Mouse (Mus musculus): ENCODE measurements around the gene Fhad1. TPM values are rescaled to one million over a fixed set of nuclear protein-coding genes. Genes with fewer than 3 reads are reported as not detected.
A peak's percentile ranks its signal among the peaks of the same experiment; 100 is the strongest.

The Fhad1 gene
- polyA plus RNA-seq, 1 experiment from 2014 or later, result 0.64 TPM

- no peak overlapping the region for H3K4me2 ChIP-seq (ENCODE audit: low read depth, severe bottlenecking)
- no peak overlapping the region for H3K4me3 ChIP-seq (ENCODE audit: low read depth, low read length)
- ATAC-seq (ENCODE audit: insufficient number of reproducible peaks, low FRiP score, low TSS enrichment, low read depth) (no peak), DNase-seq (ENCODE audit: low spot score) (no peak)
- 80% methylated on average over 5 of the region's 5 CpGs for WGBS
- no peak overlapping the region for H3K27ac ChIP-seq (replicated peaks; ENCODE audit: low read depth, low read length)
- no peaks in the 10 kb centered on the region for H3K27me3 ChIP-seq (ENCODE audit: control insufficient read depth, insufficient read depth, low read length)
- no peaks in the 10 kb centered on the region for H3K4me1 ChIP-seq (ENCODE audit: control insufficient read depth, insufficient read depth, low read length)
- no peaks in the 10 kb centered on the region for H3K9me3 ChIP-seq (ENCODE audit: control insufficient read depth, low read length)
- H3K9ac ChIP-seq (ENCODE audit: low read length), result no peak overlapping the region
- peaks cover 2% of the 10 kb centered on the region; the same call in 1 of the 2 replicates for H3K36me3 ChIP-seq (ENCODE audit: control insufficient read depth, insufficient read depth, low read length)
Measured at GRCm38 (mm10) chr4:141862867-141863266, 152.0 kb downstream of the Fhad1 start.

- H3K9me3 ChIP-seq (ENCODE audit: control insufficient read depth, low read length), result no peaks in the 10 kb centered on the region
- H3K4me3 ChIP-seq (ENCODE audit: low read depth, low read length), result no peak overlapping the region
- ATAC-seq (ENCODE audit: insufficient number of reproducible peaks, low FRiP score, low TSS enrichment, low read depth) (no peak), DNase-seq (ENCODE audit: low spot score) (no peak)
- no peak overlapping the region for H3K9ac ChIP-seq (ENCODE audit: low read length)
- no peaks in the 10 kb centered on the region for H3K27me3 ChIP-seq (ENCODE audit: control insufficient read depth, insufficient read depth, low read length)
- H3K27ac ChIP-seq (replicated peaks; ENCODE audit: low read depth, low read length), result no peak overlapping the region
- H3K4me2 ChIP-seq (ENCODE audit: low read depth, severe bottlenecking), result no peak overlapping the region
- WGBS, result 87% methylated on average over 17 of the region's 17 CpGs
- H3K36me3 ChIP-seq (ENCODE audit: control insufficient read depth, insufficient read depth, low read length), result peaks cover 2% of the 10 kb centered on the region; the same call in 1 of the 2 replicates
- no peaks in the 10 kb centered on the region for H3K4me1 ChIP-seq (ENCODE audit: control insufficient read depth, insufficient read depth, low read length)
Measured at GRCm38 (mm10) chr4:141861591-141862295, 153.1 kb downstream of the Fhad1 start.

GRCm38 (mm10) chr4:141860246-141860841 is 154.5 kb downstream of the Fhad1 start:
- ATAC-seq (ENCODE audit: insufficient number of reproducible peaks, low FRiP score, low TSS enrichment, low read depth) (no peak), DNase-seq (ENCODE audit: low spot score) (no peak)
- Histone ChIP-seq H3K9me3 (ENCODE audit: control insufficient read depth, low read length) (no peaks in the 10 kb centered on the region), H3K4me1 (ENCODE audit: control insufficient read depth, insufficient read depth, low read length) (no peaks in the 10 kb centered on the region), H3K4me2 (ENCODE audit: low read depth, severe bottlenecking) (no peak overlapping the region), H3K27me3 (ENCODE audit: control insufficient read depth, insufficient read depth, low read length) (no peaks in the 10 kb centered on the region), H3K36me3 (ENCODE audit: control insufficient read depth, insufficient read depth, low read length) (peaks cover 2% of the 10 kb centered on the region; the same call in 1 of the 2 replicates), H3K9ac (ENCODE audit: low read length) (no peak overlapping the region), H3K4me3 (ENCODE audit: low read depth, low read length) (no peak overlapping the region), H3K27ac (replicated peaks; ENCODE audit: low read depth, low read length) (no peak overlapping the region)
- WGBS, result 55% methylated on average over 19 of the region's 19 CpGs

GRCm38 (mm10) chr4:141859351-141859750 is 155.5 kb downstream of the Fhad1 start:
- 92% methylated on average over 14 of the region's 14 CpGs for WGBS
- peaks cover 2% of the 10 kb centered on the region; the same call in 1 of the 2 replicates for H3K36me3 ChIP-seq (ENCODE audit: control insufficient read depth, insufficient read depth, low read length)
- ATAC-seq (ENCODE audit: insufficient number of reproducible peaks, low FRiP score, low TSS enrichment, low read depth) (no peak), DNase-seq (ENCODE audit: low spot score) (no peak)
- no peaks in the 10 kb centered on the region for H3K4me1 ChIP-seq (ENCODE audit: control insufficient read depth, insufficient read depth, low read length)
- H3K27me3 ChIP-seq (ENCODE audit: control insufficient read depth, insufficient read depth, low read length), result no peaks in the 10 kb centered on the region
- no peak overlapping the region for H3K9ac ChIP-seq (ENCODE audit: low read length)
- no peak overlapping the region for H3K27ac ChIP-seq (replicated peaks; ENCODE audit: low read depth, low read length)
- H3K4me2 ChIP-seq (ENCODE audit: low read depth, severe bottlenecking), result no peak overlapping the region
- no peak overlapping the region for H3K4me3 ChIP-seq (ENCODE audit: low read depth, low read length)
- no peaks in the 10 kb centered on the region for H3K9me3 ChIP-seq (ENCODE audit: control insufficient read depth, low read length)

GRCm38 (mm10) chr4:141858501-141858900 is 156.4 kb downstream of the Fhad1 start:
- H3K27me3 ChIP-seq (ENCODE audit: control insufficient read depth, insufficient read depth, low read length), result no peaks in the 10 kb centered on the region
- no peaks in the 10 kb centered on the region for H3K9me3 ChIP-seq (ENCODE audit: control insufficient read depth, low read length)
- H3K27ac ChIP-seq (replicated peaks; ENCODE audit: low read depth, low read length), result no peak overlapping the region
- H3K4me2 ChIP-seq (ENCODE audit: low read depth, severe bottlenecking), result no peak overlapping the region
- ATAC-seq (ENCODE audit: insufficient number of reproducible peaks, low FRiP score, low TSS enrichment, low read depth) (no peak), DNase-seq (ENCODE audit: low spot score) (no peak)
- no peak overlapping the region for H3K9ac ChIP-seq (ENCODE audit: low read length)
- peaks cover 2% of the 10 kb centered on the region; the same call in 1 of the 2 replicates for H3K36me3 ChIP-seq (ENCODE audit: control insufficient read depth, insufficient read depth, low read length)
- no peak overlapping the region for H3K4me3 ChIP-seq (ENCODE audit: low read depth, low read length)
- 94% methylated on average over 20 of the region's 20 CpGs for WGBS
- no peaks in the 10 kb centered on the region for H3K4me1 ChIP-seq (ENCODE audit: control insufficient read depth, insufficient read depth, low read length)

- H3K4me1 ChIP-seq (ENCODE audit: control insufficient read depth, insufficient read depth, low read length), result no peaks in the 10 kb centered on the region
- peak; percentile 92 for DNase-seq (ENCODE audit: low spot score)
- H3K4me2 ChIP-seq (ENCODE audit: low read depth, severe bottlenecking), result no peak overlapping the region
- H3K9me3 ChIP-seq (ENCODE audit: control insufficient read depth, low read length), result no peaks in the 10 kb centered on the region
- no peak overlapping the region for H3K27ac ChIP-seq (replicated peaks; ENCODE audit: low read depth, low read length)
- H3K27me3 ChIP-seq (ENCODE audit: control insufficient read depth, insufficient read depth, low read length), result no peaks in the 10 kb centered on the region
- H3K9ac ChIP-seq (ENCODE audit: low read length), result no peak overlapping the region
- ATAC-seq (ENCODE audit: insufficient number of reproducible peaks, low FRiP score, low TSS enrichment, low read depth), result peak; percentile 51
- 22% methylated on average over 10 of the region's 10 CpGs for WGBS
- H3K36me3 ChIP-seq (ENCODE audit: control insufficient read depth, insufficient read depth, low read length), result peaks cover 2% of the 10 kb centered on the region; the same call in 1 of the 2 replicates
- H3K4me3 ChIP-seq (ENCODE audit: low read depth, low read length), result no peak overlapping the region
Measured at GRCm38 (mm10) chr4:141857422-141857930, 157.4 kb downstream of the Fhad1 start.

- no peak for ATAC-seq (ENCODE audit: insufficient number of reproducible peaks, low FRiP score, low TSS enrichment, low read depth)
- Histone ChIP-seq H3K27ac (replicated peaks; ENCODE audit: low read depth, low read length) (no peak overlapping the region), H3K27me3 (ENCODE audit: control insufficient read depth, insufficient read depth, low read length) (no peaks in the 10 kb centered on the region), H3K9me3 (ENCODE audit: control insufficient read depth, low read length) (no peaks in the 10 kb centered on the region), H3K9ac (ENCODE audit: low read length) (no peak overlapping the region), H3K4me3 (ENCODE audit: low read depth, low read length) (no peak overlapping the region), H3K36me3 (ENCODE audit: control insufficient read depth, insufficient read depth, low read length) (no peaks in the 10 kb centered on the region), H3K4me1 (ENCODE audit: control insufficient read depth, insufficient read depth, low read length) (no peaks in the 10 kb centered on the region), H3K4me2 (ENCODE audit: low read depth, severe bottlenecking) (no peak overlapping the region)
- WGBS, result 79% methylated on average over 9 of the region's 9 CpGs
- peak; percentile 72 for DNase-seq (ENCODE audit: low spot score)
Measured at GRCm38 (mm10) chr4:141853437-141853836, 161.4 kb downstream of the Fhad1 start.

- Histone ChIP-seq H3K4me3 (ENCODE audit: low read depth, low read length) (no peak within 1 kb of the TSS), H3K9ac (ENCODE audit: low read length) (no peak within 1 kb of the TSS), H3K9me3 (ENCODE audit: control insufficient read depth, low read length) (no peaks in the 10 kb centered on the region), H3K4me2 (ENCODE audit: low read depth, severe bottlenecking) (no peak within 1 kb of the TSS), H3K4me1 (ENCODE audit: control insufficient read depth, insufficient read depth, low read length) (no peaks in the 10 kb centered on the region), H3K27me3 (ENCODE audit: control insufficient read depth, insufficient read depth, low read length) (no peaks in the 10 kb centered on the region), H3K36me3 (ENCODE audit: control insufficient read depth, insufficient read depth, low read length) (no peaks in the 10 kb centered on the region), H3K27ac (replicated peaks; ENCODE audit: low read depth, low read length) (no peak within 1 kb of the TSS)
- DNase-seq (ENCODE audit: low spot score) (no peak), ATAC-seq (ENCODE audit: insufficient number of reproducible peaks, low FRiP score, low TSS enrichment, low read depth) (no peak)
- WGBS, result 74% methylated on average over 6 of the region's 6 CpGs
Measured at GRCm38 (mm10) chr4:141845999-141846398, 168.9 kb downstream of the Fhad1 start, which contains the start of gene Ctrc. Gene Ctrc (minus strand): TSS chr4:141846359.
